Mouse (Mus musculus) testis, adult 2 months (tissue): ENCODE results near the gene Ttc39b. TPM values are rescaled to one million over a fixed set of nuclear protein-coding genes. Genes with fewer than 3 reads are reported as not detected.

Experiments used
- H3K27ac ChIP-seq: fragments of 200-500 bp; 2 replicates; pipeline ENCODE4 v1.5.1; 2012; ENCODE audit warnings: low read depth, low read length; ENCODE audit not compliant: control insufficient read depth, insufficient read depth
- H3K27me3 ChIP-seq: fragments of 200-500 bp; 2 replicates; pipeline ENCODE4 v1.6.1; 2012; ENCODE audit warnings: mild to moderate bottlenecking, low read length, moderate library complexity; ENCODE audit not compliant: control insufficient read depth, insufficient read depth
- H3K36me3 ChIP-seq: fragments of 200-500 bp; 2 replicates; pipeline ENCODE4 v1.6.1; 2012; ENCODE audit warnings: mild to moderate bottlenecking, low read length; ENCODE audit not compliant: control insufficient read depth, insufficient read depth
- H3K4me1 ChIP-seq: fragments of 200-500 bp; 2 replicates; pipeline ENCODE4 v1.6.1; 2012; ENCODE audit warnings: low read length; ENCODE audit not compliant: control insufficient read depth, insufficient read depth
- H3K4me3 ChIP-seq: fragments of 200-500 bp; 2 replicates; pipeline ENCODE4 v1.5.1; 2012; ENCODE audit warnings: low read depth, mild to moderate bottlenecking, low read length, moderate library complexity, mixed read lengths; ENCODE audit not compliant: control insufficient read depth
- CTCF ChIP-seq: fragments of 200-500 bp; IDR thresholded peaks from 2 replicates; pipeline ENCODE4 v1.5.1; 2012; ENCODE audit warnings: low read depth, mild to moderate bottlenecking, inconsistent platforms, low read length, moderate library complexity; ENCODE audit not compliant: control insufficient read depth, insufficient read depth, insufficient replicate concordance
- POLR2A ChIP-seq: fragments of 200-500 bp; IDR thresholded peaks from 2 replicates; pipeline ENCODE4 v1.6.1; 2012; ENCODE audit warnings: low read depth, mild to moderate bottlenecking, inconsistent platforms, low read length, moderate library complexity; ENCODE audit not compliant: control insufficient read depth
- polyA plus RNA-seq: library from polyadenylated mRNA; depleted of rRNA; stranded (reverse); fragments of >200 nt; gene quantifications from 2 replicates; pipeline ENCODE4 v1.2.3, GENCODE M21; 2012

Gene Ttc39b
- polyA plus RNA-seq, 1 experiment, result 6.6 TPM

DNA sequence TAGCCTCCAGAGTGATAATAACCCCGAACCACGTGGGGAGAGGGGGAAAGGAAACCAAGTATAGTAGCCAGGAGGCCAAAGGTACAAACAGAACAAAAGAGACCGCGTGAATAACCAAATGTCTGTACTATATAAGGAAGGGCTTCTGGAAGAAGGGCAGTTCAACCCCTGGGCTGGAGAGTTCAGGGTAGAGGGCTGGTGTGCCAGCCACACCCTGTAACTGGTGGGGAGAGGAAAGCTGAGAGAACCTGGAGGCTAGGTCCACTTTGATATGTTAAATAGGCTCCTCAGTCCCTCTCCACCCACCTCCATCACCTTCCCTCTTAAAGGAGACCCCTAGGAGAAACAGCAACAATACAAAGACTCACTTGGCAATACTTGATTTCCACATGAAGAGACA, 5.6 kb upstream of the Ttc39b start:
- Histone ChIP-seq H3K4me3 (no peak overlapping the region), H3K27me3 (no peaks in the 10 kb centered on the region), H3K36me3 (no peaks in the 10 kb centered on the region), H3K27ac (no peak overlapping the region), H3K4me1 (no peaks in the 10 kb centered on the region)
- TF ChIP-seq POLR2A (no peak), CTCF (no peak)

DNA sequence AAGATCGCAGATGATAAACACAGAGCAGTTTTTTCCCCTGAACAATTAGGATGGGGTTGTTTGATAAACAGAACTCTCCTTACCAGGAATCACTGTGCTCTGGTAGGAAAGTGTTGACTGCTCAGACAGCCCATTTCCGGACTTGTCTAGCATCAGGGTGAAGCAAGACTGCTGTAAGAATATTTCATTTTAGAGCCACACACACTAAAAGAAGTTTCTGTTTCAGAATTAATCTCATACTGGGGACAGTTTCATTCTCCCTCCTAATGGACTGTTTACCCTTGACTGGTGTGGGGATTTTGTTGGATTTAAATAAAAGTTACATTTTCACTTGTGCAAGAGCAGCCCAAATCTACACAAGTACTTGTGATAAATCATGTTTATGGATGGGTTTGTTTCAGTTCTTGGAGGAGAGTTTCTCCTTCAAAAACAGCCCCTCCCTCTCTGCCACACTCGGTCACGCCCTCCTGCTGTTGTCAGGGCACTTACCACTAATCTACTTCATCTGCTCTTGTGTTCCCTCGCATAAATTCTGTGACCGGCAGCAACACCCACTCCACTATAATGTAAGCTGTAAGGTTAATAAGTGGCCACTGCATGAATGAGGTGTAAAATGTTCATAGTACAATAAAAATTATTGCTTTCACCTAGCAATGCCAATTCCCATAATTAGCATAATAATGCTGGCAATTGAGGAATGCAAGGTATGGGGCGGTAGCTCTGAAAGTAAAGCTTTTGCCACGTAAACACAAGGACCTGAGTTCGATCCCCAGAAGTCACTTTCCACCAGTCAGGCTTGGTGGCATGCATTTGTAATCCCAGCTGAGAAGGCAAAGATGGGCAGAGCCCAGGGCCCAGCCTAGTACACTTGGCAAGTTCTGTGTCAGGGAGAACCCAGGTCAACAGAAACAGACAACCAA, 4.2 kb upstream of the Ttc39b start:
- Histone ChIP-seq H3K4me1 (peaks cover 3% of the 10 kb centered on the region), H3K27me3 (no peaks in the 10 kb centered on the region), H3K4me3 (no peak overlapping the region), H3K36me3 (no peaks in the 10 kb centered on the region), H3K27ac (no peak overlapping the region)
- TF ChIP-seq POLR2A, result no peak
- no peak for TF ChIP-seq CTCF

DNA sequence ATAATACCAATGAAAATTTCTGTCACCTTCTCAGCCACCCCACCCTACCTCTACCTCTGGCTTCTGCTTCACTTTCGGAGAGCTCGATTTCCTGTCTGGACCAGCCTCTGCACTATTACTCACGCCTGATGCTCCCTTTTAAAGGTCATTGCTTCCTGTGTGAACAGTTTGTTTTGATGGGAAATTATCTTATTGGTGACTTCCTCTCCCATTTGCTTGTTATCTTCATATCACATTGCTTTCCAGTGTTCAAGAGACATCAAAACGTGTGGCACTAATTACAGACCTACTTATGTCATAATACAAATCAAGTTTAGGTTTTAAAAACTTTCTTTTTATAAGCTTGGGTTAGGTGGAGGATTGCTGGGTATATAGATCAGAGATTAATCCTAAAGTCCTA, 3.5 kb upstream of the Ttc39b start:
- peaks cover 3% of the 10 kb centered on the region for H3K4me1 ChIP-seq
- no peak overlapping the region for H3K27ac ChIP-seq
- no peaks in the 10 kb centered on the region for H3K36me3 ChIP-seq
- TF ChIP-seq POLR2A (no peak), CTCF (no peak)
- H3K27me3 ChIP-seq, result no peaks in the 10 kb centered on the region
- no peak overlapping the region for H3K4me3 ChIP-seq

DNA sequence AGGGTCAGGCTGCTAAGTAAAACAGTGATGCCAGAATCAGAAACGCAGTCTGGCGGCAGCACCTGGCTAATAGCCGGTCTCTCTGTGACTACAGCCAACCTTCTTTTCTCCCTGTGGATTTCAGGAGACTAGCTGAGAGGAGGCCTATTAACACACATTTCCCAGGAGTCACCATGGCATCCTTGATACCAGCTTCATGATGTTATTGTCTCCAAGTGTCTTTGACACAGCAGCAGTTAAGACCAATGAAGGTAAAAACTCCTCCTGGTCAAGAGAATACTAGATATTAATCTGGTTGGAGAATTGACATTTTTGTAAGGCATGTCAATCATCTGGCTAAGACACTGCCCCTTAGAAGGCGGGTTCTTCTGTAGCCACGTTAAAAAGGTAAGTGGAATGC, 1.3 kb upstream of the Ttc39b start:
- no peaks in the 10 kb centered on the region for H3K36me3 ChIP-seq
- TF ChIP-seq POLR2A (no peak), CTCF (no peak)
- no peaks in the 10 kb centered on the region for H3K27me3 ChIP-seq
- no peak overlapping the region for H3K4me3 ChIP-seq
- peaks cover 3% of the 10 kb centered on the region for H3K4me1 ChIP-seq
- H3K27ac ChIP-seq, result no peak overlapping the region

DNA sequence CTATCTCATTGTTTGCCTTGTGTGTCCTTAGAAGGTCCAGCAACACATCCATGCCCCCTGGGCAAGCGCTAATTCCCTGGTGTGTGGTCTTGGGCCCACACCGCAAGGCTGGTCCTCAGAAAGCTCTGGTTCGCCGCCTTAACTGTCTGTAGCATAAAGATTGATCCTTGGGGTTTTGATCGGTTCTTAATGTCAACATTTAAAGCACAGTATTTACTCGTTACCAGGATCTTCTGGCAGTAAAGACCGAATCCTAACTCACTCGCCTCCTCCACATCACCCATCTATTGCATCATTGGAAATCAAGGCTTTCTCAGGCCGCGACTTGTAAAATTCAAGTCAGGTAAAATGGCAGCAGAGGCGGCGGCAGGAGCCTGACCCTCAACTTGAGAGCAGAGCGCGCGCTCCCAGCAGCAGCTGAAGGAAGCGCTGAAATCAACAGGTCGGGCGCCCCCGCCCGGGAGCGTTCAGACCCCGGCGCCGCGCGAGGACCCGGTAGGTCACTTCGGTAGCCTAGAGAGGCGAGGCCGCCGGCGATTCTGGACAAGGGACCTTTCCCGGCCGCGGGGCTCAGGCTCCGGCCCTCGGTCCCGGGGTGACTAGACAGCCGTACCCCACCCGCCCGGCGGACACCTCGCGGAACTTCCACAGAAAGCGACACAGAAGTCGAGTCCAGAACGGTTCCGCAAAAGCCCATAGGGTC, 703 bp downstream of the Ttc39b start:
- no peaks in the 10 kb centered on the region for H3K27me3 ChIP-seq
- peak overlapping the region; percentile 87 for H3K27ac ChIP-seq
- peak overlapping the region; percentile 93 for H3K4me3 ChIP-seq
- H3K4me1 ChIP-seq, result peaks cover 3% of the 10 kb centered on the region
- H3K36me3 ChIP-seq, result no peaks in the 10 kb centered on the region
- TF ChIP-seq CTCF, result no peak
- no peak for TF ChIP-seq POLR2A

DNA sequence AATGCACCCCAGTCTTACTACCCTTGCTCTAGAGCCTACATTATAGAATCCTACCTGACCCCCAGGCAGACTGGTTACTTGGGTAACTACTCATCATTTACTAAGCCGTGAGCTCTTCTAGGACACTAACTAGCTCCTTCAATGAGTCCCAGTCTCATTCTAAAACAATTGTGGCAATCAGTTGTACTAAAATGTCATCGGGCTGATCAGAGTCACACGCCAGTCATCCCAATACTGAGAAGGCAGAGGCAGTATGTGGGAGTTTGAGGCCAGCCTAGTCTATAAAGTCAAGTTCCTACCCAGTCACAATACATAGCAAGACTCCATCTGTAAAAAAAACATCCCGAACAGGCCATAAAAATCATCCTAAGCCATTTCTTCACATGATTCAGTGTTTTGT, 4.3 kb downstream of the Ttc39b start:
- H3K4me3 ChIP-seq, result no peak overlapping the region
- no peak overlapping the region for H3K27ac ChIP-seq
- H3K27me3 ChIP-seq, result no peaks in the 10 kb centered on the region
- no peaks in the 10 kb centered on the region for H3K36me3 ChIP-seq
- peaks cover 7% of the 10 kb centered on the region for H3K4me1 ChIP-seq
- TF ChIP-seq CTCF (no peak), POLR2A (no peak)

DNA sequence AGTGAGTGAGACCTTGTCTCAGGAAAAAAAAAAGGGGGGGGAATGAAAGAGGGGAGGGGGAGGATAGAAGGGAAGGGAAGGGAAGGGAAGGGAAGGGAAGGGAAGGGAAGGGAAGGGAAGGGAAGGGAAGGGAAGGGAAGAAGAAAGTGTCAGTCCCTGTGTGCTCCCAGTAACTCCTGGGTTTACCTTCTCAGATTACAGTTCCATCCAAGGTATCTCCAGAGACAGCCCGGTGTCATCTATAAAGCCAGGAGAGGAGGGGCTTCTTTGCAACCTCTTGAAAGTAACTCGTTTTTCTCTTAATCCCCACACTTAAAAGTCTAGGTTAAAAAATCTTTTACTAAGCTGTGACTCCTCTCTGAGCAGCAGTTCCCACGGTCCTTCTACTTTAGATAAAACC, 5.3 kb downstream of the Ttc39b start:
- no peak overlapping the region for H3K27ac ChIP-seq
- H3K27me3 ChIP-seq, result no peaks in the 10 kb centered on the region
- H3K36me3 ChIP-seq, result no peaks in the 10 kb centered on the region
- TF ChIP-seq CTCF (no peak), POLR2A (no peak)
- no peak overlapping the region for H3K4me3 ChIP-seq
- H3K4me1 ChIP-seq, result peaks cover 5% of the 10 kb centered on the region
